Mouse (Mus musculus) heart, postnatal 10 days (tissue): ENCODE data around the gene Tnfsf18. TPM values are rescaled to one million over a fixed set of nuclear protein-coding genes. Genes with fewer than 3 reads are reported as not detected.

Experiments used
- total RNA-seq, 2 experiments: library from RNA; stranded (reverse); gene quantifications; 2 replicates each; pipeline ENCODE4 v1.2.3; 2021

The Tnfsf18 gene
- total RNA-seq, 2 experiments from 2014 or later = not detected

Other genes with a start within 250 kb of the Tnfsf18 start
- 100 to 1,000 TPM; 230 to 240 TPM for gene Prdx6, start 243.4 kb upstream of the Tnfsf18 start, total RNA-seq
- not detected for gene Tnfsf4, start 99.2 kb upstream of the Tnfsf18 start, total RNA-seq